Mouse (Mus musculus) thymus, postnatal 10 days (tissue): Measurements from ENCODE around the gene Plcb4.
A peak's percentile ranks its signal among the peaks of the same experiment; 100 is the strongest.
"Not testable (repeated sequence)": the region's sequence is repeated elsewhere in the genome, so short reads cannot be mapped to it uniquely, and the experiment has no call there.

Experiments
- DNase-seq, 2 experiments: peaks; one replicate each; pipeline ENCODE4 v3.0.0; 2021; ENCODE audit warnings: low spot score in 2 of 2

Plcb4 gene

DNA sequence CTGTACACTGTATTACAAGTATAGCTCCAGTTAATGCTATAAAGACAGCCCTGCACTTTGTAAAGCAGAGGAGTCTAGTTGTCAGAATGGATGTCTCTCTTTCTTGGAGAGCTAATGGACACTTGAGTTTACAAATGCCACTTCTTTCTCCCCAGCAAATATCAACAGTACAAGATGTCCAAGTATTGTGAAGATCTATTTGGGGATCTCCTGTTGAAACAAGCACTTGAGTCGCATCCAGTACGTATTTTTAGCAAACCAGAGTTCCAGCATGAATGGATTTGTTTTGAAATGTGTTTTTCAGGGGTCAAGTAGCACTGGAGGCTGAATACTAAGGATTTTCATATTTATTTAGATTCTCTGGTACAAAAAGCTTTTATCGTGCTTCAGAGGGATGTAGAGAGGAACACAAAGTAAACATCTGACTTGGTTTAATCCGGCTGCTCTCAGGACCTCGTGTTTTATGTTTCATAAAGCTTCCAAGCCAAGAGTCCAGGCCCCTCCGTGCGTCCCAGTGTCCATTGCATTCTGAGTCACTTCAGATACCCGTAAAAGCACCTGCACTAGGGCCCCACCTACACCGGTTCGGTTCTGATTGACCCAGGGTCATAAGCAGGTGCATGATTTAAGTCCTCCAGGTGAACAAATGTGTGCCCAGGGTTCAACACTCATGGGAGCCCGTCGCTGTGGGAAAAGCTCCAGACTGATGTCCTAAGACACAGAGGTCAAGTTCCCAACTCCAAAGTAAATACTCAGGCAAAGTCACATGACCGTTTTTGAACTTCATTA, 296.1 kb downstream of the Plcb4 start:
- DNase-seq, result no peak

GRCm38 (mm10) chr2:135955796-135956195, 297.0 kb downstream of the Plcb4 start:
- no peak for DNase-seq

GRCm38 (mm10) chr2:135957689-135958088, 298.9 kb downstream of the Plcb4 start:
- peak in 1 of 2 experiments; percentile 49 for DNase-seq

- no peak for DNase-seq
Measured at GRCm38 (mm10) chr2:135958453-135958852, 299.6 kb downstream of the Plcb4 start.

GRCm38 (mm10) chr2:135963089-135963488, 304.3 kb downstream of the Plcb4 start:
- DNase-seq, result no peak

GRCm38 (mm10) chr2:135966871-135967557, 308.2 kb downstream of the Plcb4 start:
- peak in 1 of 2 experiments; percentile 24 for DNase-seq

GRCm38 (mm10) chr2:135968159-135968558, 309.3 kb downstream of the Plcb4 start:
- no peak for DNase-seq

GRCm38 (mm10) chr2:135970902-135971301, 312.1 kb downstream of the Plcb4 start:
- no peak for DNase-seq

DNA sequence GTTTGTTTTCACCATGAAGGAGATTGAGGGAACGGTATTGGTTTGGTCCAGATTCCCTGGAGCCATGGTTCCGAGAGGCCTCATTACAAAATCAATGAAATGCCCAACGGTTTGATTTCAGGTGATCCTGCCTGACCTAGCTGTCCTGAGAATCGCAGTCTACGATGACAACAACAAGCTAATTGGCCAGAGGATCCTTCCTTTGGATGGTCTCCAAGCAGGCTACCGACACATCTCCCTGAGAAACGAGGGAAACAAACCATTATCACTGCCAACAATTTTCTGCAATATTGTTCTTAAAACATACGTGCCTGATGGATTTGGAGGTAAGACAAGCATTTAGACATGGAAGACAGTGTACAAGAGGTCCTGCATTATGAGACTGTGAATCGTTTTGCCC, 317.2 kb downstream of the Plcb4 start:
- DNase-seq, result no peak

GRCm38 (mm10) chr2:135978790-135979189, 320.0 kb downstream of the Plcb4 start:
- DNase-seq, result no peak

GRCm38 (mm10) chr2:135980428-135980827, 321.6 kb downstream of the Plcb4 start:
- DNase-seq, result no peak

DNA sequence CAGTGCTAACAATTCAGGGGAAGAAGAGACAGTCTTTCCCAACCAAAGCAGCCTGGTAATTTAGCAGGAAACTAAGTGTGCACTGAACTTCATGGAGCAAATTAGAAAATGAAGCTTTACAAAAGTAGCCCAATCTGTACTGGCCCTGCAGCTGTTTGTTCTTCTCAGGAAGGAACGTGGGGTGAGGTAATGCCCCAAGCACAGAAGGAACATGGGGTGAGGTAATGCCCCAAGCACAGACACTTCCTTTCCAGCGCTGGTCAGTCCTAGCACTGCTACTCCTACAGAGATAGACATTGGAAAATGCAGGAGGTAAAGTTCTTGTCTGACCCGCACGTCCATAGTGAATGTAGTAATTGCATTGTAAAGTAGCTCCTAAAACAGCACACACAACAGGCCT, 325.2 kb downstream of the Plcb4 start:
- no peak for DNase-seq

DNA sequence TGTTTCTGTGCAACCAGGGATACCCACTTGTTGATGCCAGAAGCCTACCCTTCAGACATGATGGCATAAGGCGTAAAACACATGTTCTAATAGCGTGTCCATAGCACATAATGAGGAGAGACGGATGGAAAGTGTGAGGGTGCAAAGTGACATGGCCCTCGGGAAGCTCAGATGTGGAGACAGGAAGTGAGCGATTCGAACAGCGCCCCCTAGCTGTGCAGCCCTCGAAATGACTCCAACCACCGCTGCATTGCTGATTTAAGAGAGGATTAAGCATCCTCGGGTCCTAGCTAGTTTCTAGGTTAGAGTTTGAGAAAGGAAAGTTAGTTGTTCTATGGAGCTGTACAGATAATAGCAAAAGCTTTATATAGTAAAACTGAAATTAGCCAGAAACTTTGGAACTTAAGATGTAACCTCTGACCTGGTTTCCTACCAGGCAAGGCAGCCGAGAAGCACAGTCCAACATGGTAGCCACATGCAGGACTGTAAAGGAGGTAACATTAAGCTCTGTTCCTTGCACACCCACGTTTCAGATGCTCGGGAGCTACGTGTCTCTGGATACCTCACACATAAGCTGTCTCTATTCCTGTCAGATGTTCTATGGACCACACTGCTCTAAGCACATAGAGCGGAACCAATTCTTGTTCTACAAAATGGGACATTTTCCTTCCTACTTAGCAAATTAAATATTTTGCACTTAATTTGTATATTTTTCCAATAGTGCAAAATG, 326.9 kb downstream of the Plcb4 start:
- no peak for DNase-seq

DNA sequence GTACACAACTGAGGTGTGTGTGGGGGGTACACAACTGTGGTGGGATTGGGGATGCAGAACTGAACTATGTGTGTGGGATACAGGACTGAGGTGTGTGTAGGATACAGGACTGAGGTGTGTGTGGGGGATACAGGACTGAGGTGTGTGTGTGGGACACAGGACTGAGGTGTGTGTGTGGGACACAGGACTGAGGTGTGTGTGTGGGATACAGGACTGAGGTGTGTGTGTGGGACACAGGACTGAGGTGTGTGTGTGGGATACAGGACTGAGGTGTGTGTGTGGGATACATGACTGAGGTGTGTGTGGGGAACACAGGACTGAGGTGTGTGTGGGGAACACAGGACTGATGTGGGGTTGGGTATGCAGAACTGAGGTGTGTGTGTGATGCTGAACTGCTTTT, 329.7 kb downstream of the Plcb4 start:
- not testable (repeated sequence) for DNase-seq

GRCm38 (mm10) chr2:135990686-135991085, 331.9 kb downstream of the Plcb4 start:
- DNase-seq, result not testable (repeated sequence)

GRCm38 (mm10) chr2:135993314-135993713, 334.5 kb downstream of the Plcb4 start:
- no peak for DNase-seq

GRCm38 (mm10) chr2:135995196-135995595, 336.4 kb downstream of the Plcb4 start:
- DNase-seq, result no peak

DNA sequence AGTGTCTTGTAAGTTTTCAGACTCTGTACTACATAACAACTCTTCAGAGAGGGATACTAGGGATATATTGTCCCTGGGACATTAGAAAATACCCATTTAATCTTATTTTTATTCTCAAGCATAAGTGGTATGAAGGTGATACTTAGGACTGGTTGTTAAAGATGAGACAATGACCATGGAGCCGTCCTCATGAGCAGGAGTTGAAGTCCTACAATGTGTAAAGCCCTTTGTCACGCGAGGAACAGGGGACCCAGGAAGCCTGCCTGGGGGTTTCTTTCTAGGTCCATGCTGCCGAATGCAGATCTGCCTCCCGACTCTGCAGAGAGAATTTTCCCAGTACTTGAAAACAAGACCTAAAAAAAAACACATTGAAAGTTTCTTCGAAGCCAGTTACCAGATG, 338.1 kb downstream of the Plcb4 start:
- no peak for DNase-seq

- no peak for DNase-seq
Measured at GRCm38 (mm10) chr2:135997361-135998150, 338.7 kb downstream of the Plcb4 start.

- no peak for DNase-seq
Measured at GRCm38 (mm10) chr2:135998886-135999285, 340.1 kb downstream of the Plcb4 start.

- no peak for DNase-seq
Measured at GRCm38 (mm10) chr2:135999361-135999760, 340.6 kb downstream of the Plcb4 start.

DNA sequence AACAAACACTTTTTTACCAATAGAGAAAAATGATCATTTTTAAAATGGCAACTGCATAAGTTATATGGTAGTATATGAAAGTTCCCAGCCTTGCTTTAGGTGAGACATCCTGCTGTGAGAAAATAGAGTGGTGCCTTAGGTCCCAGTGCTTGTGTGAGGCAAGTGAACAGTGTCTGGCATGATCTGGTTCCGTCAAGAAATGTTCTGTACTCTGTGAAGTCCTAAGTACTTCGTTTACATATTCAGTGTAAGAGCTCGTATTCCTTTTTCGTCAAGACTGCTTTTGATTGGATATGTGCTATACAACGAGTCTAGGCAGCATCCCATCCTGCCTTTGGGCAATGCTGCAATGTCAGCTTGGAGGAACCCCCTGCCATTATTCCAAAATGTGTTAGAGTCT, 342.1 kb downstream of the Plcb4 start:
- DNase-seq, result no peak
